Mouse (Mus musculus): Measurements from ENCODE around the gene Aacs. TPM values are rescaled to one million over a fixed set of nuclear protein-coding genes. Genes with fewer than 3 reads are reported as not detected.

The Aacs gene
- polyA plus RNA-seq, 1 experiment from 2014 or later = 31.2 TPM

DNA sequence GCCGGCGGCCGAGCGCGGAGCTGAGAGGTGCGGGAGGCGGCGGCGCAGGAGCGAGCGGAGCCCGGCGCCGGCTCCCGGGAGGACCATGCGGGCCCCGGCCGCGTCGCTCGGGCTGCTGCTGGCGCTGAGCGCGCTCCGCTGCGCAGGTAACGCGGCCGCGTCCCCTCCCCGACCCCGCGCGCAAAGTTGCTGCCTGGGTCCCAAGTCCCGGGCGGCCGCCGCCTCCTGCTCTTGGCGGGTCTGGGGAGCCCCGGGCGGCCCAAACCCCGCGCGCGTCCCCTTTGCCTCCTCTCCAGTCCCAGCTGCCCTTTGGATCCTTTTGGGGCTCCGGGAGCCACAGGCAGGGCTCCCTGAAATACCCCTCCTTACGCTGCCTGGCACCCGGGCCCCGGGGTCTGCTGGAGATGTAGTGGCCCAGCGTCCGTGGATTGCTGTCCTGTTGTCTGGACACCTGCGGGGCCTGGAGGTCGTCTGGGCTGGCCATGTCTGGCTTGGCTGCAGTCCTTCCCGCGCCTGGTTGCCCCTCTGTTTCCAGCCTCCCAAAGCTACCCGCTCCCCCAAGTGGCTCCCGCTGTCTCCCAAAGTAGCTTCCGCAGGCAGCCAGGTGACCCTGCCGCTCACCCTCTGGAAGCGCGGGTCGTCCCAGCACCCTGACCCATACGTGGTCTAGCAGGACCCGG, 57.1 kb downstream of the Aacs start:
- Histone ChIP-seq H3K4me3 (ENCODE audit: low read length) (peak overlapping the region; percentile 43), H3K9ac (ENCODE audit: low read length) (peak overlapping the region; percentile 27; the same call in 1 of the 2 replicates), H3K27me3 (ENCODE audit: control insufficient read depth, insufficient read depth, low read depth, low read length) (peaks cover 73% of the 10 kb centered on the region), H3K27ac (ENCODE audit: low read length) (no peak overlapping the region), H3K4me1 (replicated peaks; ENCODE audit: control insufficient read depth, insufficient read depth, low read length) (peaks cover 8% of the 10 kb centered on the region; the same call in 1 of the 2 replicates), H3K4me2 (ENCODE audit: low read depth, low read length) (peak overlapping the region; percentile 76), H3K36me3 (ENCODE audit: control insufficient read depth, insufficient read depth, low read length) (no peaks in the 10 kb centered on the region), H3K9me3 (ENCODE audit: control insufficient read depth, low read length) (no peaks in the 10 kb centered on the region)
- no peak; the same call in 1 of the 2 replicates for ATAC-seq (ENCODE audit: low read depth)
- under 1% methylated on average over 44 of the region's 64 CpGs for WGBS

DNA sequence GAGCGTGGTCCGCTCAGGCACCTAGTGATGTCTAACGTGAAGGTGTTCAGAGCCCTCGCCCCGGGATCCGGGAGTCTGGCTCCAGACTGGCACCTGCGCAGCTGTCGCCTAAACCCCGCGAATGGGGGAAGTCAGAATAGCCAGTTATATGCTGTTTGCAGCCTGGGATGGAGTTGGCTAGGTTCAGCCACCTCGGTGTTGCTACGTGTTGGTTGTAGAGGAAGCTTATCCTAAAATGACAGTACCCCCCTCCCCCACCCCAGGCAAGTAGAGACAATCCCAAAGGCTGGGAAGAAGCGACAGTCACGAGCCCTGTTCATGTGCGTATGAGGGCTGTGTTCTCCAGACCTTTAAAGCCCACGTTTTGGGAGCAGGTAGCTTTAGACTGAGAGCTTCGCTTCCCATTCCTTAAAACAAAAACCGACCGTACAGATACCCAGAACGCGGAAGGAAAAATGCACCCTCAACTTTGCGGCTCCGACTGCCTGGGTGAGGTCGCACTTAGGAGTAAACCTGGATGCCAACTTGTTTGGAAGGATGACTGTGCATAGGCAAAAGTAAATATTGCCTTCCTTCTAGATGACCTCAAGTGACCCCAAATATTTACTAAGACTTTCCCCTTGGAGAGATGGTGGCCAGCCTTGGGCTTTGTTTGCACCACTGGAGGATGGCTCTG, 57.7 kb downstream of the Aacs start:
- H3K9me3 ChIP-seq (ENCODE audit: control insufficient read depth, low read length) = no peaks in the 10 kb centered on the region
- H3K4me2 ChIP-seq (ENCODE audit: low read depth, low read length) = 0 out of 2 replicates have a peak overlapping the region, but pooled peaks have one; percentile 76
- peaks cover 8% of the 10 kb centered on the region; the same call in 1 of the 2 replicates for H3K4me1 ChIP-seq (replicated peaks; ENCODE audit: control insufficient read depth, insufficient read depth, low read length)
- H3K4me3 ChIP-seq (ENCODE audit: low read length) = peak overlapping the region; percentile 43; the same call in 1 of the 2 replicates
- H3K27ac ChIP-seq (ENCODE audit: low read length) = no peak overlapping the region
- no peaks in the 10 kb centered on the region for H3K36me3 ChIP-seq (ENCODE audit: control insufficient read depth, insufficient read depth, low read length)
- ATAC-seq (ENCODE audit: low read depth) = no peak
- H3K27me3 ChIP-seq (ENCODE audit: control insufficient read depth, insufficient read depth, low read depth, low read length) = peaks cover 70% of the 10 kb centered on the region
- H3K9ac ChIP-seq (ENCODE audit: low read length) = no peak overlapping the region
- WGBS = 2% methylated on average over 24 of the region's 24 CpGs

DNA sequence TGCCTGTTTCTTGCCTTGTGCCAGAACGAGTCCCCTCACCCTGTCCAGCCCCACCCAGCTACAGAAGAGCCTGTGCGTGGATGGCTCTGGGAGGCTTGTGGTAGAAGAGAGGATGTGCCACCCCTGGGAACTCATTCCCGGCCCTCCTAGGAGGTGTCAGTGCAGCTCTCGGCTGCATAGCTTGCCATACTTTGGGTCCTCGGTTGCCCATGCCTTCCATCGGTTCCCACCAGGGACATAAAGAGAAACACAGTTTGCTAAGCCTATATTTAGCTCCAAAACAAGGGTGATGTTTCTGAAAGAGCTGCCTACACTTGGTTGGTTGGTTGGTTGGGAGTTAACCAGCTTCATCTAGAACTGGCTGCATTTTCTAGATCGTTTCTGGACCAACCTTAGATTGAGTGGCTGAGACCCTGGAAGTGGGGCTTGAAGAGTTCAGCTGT, 58.6 kb downstream of the Aacs start:
- H3K27me3 ChIP-seq (ENCODE audit: control insufficient read depth, insufficient read depth, low read depth, low read length) = peaks cover 70% of the 10 kb centered on the region
- H3K4me1 ChIP-seq (replicated peaks; ENCODE audit: control insufficient read depth, insufficient read depth, low read length) = peaks cover 8% of the 10 kb centered on the region; the same call in 1 of the 2 replicates
- no peak overlapping the region for H3K4me2 ChIP-seq (ENCODE audit: low read depth, low read length)
- 5% methylated on average over 7 of the region's 7 CpGs for WGBS
- no peak for ATAC-seq (ENCODE audit: low read depth)
- no peak overlapping the region for H3K27ac ChIP-seq (ENCODE audit: low read length)
- no peak overlapping the region for H3K9ac ChIP-seq (ENCODE audit: low read length)
- H3K9me3 ChIP-seq (ENCODE audit: control insufficient read depth, low read length) = no peaks in the 10 kb centered on the region
- no peak overlapping the region for H3K4me3 ChIP-seq (ENCODE audit: low read length)
- no peaks in the 10 kb centered on the region for H3K36me3 ChIP-seq (ENCODE audit: control insufficient read depth, insufficient read depth, low read length)

DNA sequence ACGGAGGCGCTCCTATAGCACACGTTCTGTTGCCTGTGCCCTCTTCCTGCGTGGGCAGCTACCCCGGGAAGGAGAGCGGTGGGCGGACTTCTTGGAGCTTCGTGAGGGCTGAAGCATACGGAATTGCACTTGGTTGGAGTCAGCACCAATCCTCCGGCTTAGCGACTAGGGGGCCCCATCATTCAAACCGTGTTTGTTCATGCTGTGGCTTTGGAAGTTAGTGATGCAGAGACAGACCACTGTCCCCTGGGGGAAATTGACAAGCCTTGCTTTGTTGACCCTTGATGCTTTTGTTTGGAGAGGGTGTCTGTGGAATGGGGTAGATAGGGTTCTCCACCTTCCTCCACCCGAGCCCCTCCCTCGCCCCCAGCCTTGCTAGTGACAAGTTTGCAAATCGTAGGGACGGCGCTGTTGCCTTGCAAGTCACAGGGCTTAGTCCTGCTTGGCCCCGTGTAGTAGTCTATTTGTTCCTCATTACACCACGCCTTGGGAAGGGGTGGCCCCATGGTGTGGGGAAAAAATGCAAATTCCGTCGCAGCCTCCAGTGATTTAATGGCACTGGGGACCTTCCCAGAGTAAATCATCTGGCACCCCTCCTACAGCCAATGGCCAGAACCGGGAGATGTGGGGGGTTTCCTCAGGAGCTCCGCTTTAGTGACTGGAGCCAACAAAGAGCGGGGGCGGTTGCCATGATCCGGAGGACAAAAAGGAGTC, 59.2 kb downstream of the Aacs start:
- Histone ChIP-seq H3K4me2 (ENCODE audit: low read depth, low read length) (no peak overlapping the region), H3K27me3 (ENCODE audit: control insufficient read depth, insufficient read depth, low read depth, low read length) (peaks cover 65% of the 10 kb centered on the region), H3K27ac (ENCODE audit: low read length) (no peak overlapping the region), H3K9me3 (ENCODE audit: control insufficient read depth, low read length) (no peaks in the 10 kb centered on the region), H3K4me1 (replicated peaks; ENCODE audit: control insufficient read depth, insufficient read depth, low read length) (peaks cover 8% of the 10 kb centered on the region; the same call in 1 of the 2 replicates), H3K9ac (ENCODE audit: low read length) (no peak overlapping the region), H3K36me3 (ENCODE audit: control insufficient read depth, insufficient read depth, low read length) (no peaks in the 10 kb centered on the region), H3K4me3 (ENCODE audit: low read length) (no peak overlapping the region)
- no peak for ATAC-seq (ENCODE audit: low read depth)
- WGBS = 3% methylated on average over 26 of the region's 26 CpGs

DNA sequence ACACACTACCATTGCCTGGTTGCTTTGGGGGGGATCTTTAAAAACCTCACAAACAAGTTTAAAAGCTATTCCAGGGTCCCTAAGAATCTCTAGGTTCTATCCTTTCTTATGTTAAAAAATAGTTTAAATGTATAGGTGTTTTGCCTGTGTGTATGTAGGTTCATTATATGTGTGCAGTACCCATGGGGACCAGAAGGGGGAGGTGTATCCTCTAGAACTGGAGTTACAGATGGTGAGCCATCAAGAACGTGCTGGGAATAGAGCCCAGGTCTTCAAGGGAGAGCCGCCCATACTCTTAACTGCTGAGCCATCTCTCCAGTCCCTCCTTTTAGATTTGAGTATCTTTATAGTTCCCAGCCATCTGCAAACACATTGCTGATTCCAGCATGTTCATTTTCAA, 69.5 kb downstream of the Aacs start:
- no peak overlapping the region for H3K9ac ChIP-seq (ENCODE audit: low read length)
- H3K27me3 ChIP-seq (ENCODE audit: control insufficient read depth, insufficient read depth, low read depth, low read length) = no peaks in the 10 kb centered on the region; the same call in 1 of the 2 replicates
- no peaks in the 10 kb centered on the region for H3K9me3 ChIP-seq (ENCODE audit: control insufficient read depth, low read length)
- no peak overlapping the region for H3K27ac ChIP-seq (ENCODE audit: low read length)
- H3K4me1 ChIP-seq (replicated peaks; ENCODE audit: control insufficient read depth, insufficient read depth, low read length) = no peaks in the 10 kb centered on the region
- H3K4me3 ChIP-seq (ENCODE audit: low read length) = no peak overlapping the region
- no peak for ATAC-seq (ENCODE audit: low read depth)
- no peak overlapping the region for H3K4me2 ChIP-seq (ENCODE audit: low read depth, low read length)
- no peaks in the 10 kb centered on the region for H3K36me3 ChIP-seq (ENCODE audit: control insufficient read depth, insufficient read depth, low read length)
- WGBS = 85% methylated on average over 2 of the region's 2 CpGs

DNA sequence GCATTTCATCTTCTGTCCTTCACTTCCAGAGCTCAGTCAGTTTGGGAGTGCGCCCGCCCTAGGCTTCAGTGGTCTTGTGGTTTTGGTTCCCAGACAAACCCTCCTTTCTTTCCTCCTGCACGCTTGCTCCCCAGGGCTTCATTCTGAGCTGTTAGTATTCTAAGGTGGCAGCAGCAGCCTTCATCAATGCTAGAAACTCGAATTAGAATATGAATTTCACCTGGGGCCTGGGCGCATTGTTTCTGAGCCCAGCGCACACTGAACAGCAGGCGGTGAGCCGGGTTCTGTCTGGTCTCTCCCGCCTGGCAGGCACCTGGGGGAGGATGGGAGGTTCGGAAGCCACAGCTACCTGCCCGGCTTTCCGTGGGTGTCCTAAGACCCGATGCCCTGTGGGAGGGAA, 70.7 kb downstream of the Aacs start:
- H3K27me3 ChIP-seq (ENCODE audit: control insufficient read depth, insufficient read depth, low read depth, low read length) = no peaks in the 10 kb centered on the region; the same call in 1 of the 2 replicates
- no peaks in the 10 kb centered on the region for H3K4me1 ChIP-seq (replicated peaks; ENCODE audit: control insufficient read depth, insufficient read depth, low read length)
- H3K4me2 ChIP-seq (ENCODE audit: low read depth, low read length) = no peak overlapping the region

DNA sequence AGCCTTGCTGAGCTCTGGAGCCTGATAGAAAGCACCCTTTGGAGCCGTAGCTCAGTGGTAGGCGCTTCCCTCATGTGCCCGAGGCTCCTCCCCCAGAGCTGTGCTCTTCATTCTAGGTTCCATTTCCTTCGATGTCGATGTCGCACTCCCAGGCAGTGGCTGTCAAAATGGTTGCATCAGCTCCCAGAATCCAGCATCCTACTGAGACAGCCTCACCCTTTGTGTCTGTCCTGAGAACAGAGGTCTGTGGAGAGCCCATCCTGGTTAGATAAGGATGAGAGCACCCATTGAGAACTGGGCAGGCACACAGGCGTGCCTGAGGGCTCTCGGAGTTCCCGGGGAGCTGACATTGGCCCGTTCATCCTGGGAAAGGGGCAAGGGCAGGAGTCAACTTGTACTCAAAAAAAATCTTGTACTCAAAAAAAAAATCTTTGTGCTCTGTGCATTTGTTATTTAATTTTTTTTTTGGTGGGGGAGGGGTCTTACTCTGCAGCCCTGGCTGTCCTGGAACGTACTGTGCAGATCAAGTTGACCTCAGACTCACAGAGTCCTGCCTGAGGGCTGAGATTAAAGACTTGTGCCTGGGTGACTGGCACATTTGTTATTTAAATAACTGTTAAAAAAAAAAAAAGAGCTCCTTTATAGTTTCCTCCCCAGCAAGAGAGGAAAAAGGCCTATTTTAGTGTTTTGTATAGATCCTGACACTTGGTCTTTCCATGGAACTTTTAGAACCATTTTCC, 74.3 kb downstream of the Aacs start:
- H3K9ac ChIP-seq (ENCODE audit: low read length) = no peak overlapping the region
- H3K27me3 ChIP-seq (ENCODE audit: control insufficient read depth, insufficient read depth, low read depth, low read length) = no peaks in the 10 kb centered on the region; the same call in 1 of the 2 replicates
- no peaks in the 10 kb centered on the region for H3K4me1 ChIP-seq (replicated peaks; ENCODE audit: control insufficient read depth, insufficient read depth, low read length)
- 28% methylated on average over 11 of the region's 11 CpGs for WGBS
- no peak for ATAC-seq (ENCODE audit: low read depth)
- H3K27ac ChIP-seq (ENCODE audit: low read length) = no peak overlapping the region
- no peaks in the 10 kb centered on the region for H3K36me3 ChIP-seq (ENCODE audit: control insufficient read depth, insufficient read depth, low read length)
- H3K4me3 ChIP-seq (ENCODE audit: low read length) = no peak overlapping the region
- H3K9me3 ChIP-seq (ENCODE audit: control insufficient read depth, low read length) = no peaks in the 10 kb centered on the region
- H3K4me2 ChIP-seq (ENCODE audit: low read depth, low read length) = no peak overlapping the region

More for the DNA sequence above, 70.7 kb downstream of the Aacs start:
- Histone ChIP-seq H3K27ac (ENCODE audit: low read length) (no peak overlapping the region), H3K36me3 (ENCODE audit: control insufficient read depth, insufficient read depth, low read length) (no peaks in the 10 kb centered on the region), H3K9ac (ENCODE audit: low read length) (no peak overlapping the region), H3K4me3 (ENCODE audit: low read length) (no peak overlapping the region), H3K9me3 (ENCODE audit: control insufficient read depth, low read length) (no peaks in the 10 kb centered on the region)
- 26% methylated on average over 13 of the region's 13 CpGs for WGBS
- no peak for ATAC-seq (ENCODE audit: low read depth)

DNA sequence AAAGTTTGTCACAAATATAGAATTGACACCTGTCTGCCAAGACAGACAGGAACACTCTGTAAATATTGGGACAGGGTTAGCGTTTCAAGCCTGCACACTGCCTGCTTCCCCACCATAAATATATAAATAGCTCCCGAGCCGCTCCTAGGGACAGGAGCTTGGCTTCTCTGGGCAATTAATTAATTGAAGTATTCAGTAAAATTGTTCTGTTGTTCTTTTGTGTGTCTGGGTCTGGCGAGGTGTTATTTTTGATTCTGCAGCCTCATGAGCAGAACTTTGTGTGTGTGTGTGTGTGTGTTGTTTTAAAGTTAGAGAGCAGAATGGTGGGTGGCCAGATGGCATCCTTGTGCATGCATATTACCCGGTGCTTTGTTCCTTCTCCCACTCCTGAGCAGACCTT, 80.1 kb downstream of the Aacs start:
- ATAC-seq (ENCODE audit: low read depth) = no peak
- Histone ChIP-seq H3K9ac (ENCODE audit: low read length) (no peak overlapping the region), H3K27me3 (ENCODE audit: control insufficient read depth, insufficient read depth, low read depth, low read length) (no peaks in the 10 kb centered on the region), H3K4me3 (ENCODE audit: low read length) (no peak overlapping the region), H3K4me1 (replicated peaks; ENCODE audit: control insufficient read depth, insufficient read depth, low read length) (no peaks in the 10 kb centered on the region), H3K4me2 (ENCODE audit: low read depth, low read length) (no peak overlapping the region), H3K9me3 (ENCODE audit: control insufficient read depth, low read length) (no peaks in the 10 kb centered on the region), H3K27ac (ENCODE audit: low read length) (no peak overlapping the region), H3K36me3 (ENCODE audit: control insufficient read depth, insufficient read depth, low read length) (no peaks in the 10 kb centered on the region)
- WGBS = 58% methylated on average over 5 of the region's 5 CpGs

Measured in lung, embryonic 16.5 days (tissue).